Mouse (Mus musculus) midbrain, postnatal 0 days (tissue): ENCODE measurements around the gene Ccr10. TPM values are rescaled to one million over a fixed set of nuclear protein-coding genes. Genes with fewer than 3 reads are reported as not detected.

Experiments
- ATAC-seq: fragments of 200-750 bp; cut with Nextera tagmentation; 2 replicates; pipeline ENCODE4 v1.8.0; 2017; ENCODE audit warnings: moderate number of reproducible peaks, mild to moderate bottlenecking, moderate TSS enrichment, moderate library complexity; ENCODE audit not compliant: low FRiP score
- DNase-seq: peaks from one replicate; pipeline ENCODE4 v3.0.0-alpha.2; 2015; ENCODE audit warnings: low spot score
- H3K27ac ChIP-seq: fragments of 300-500 bp; sonication (generic); 2 replicates; pipeline ENCODE4 v1.5.1; 2014; ENCODE audit warnings: low read depth, mild to moderate bottlenecking, low read length, mixed read lengths
- H3K27me3 ChIP-seq: fragments of 300-500 bp; sonication (generic); 2 replicates; pipeline ENCODE4 v1.6.1; 2014; ENCODE audit warnings: low read length, control low read depth, mixed read lengths; ENCODE audit not compliant: insufficient read depth
- H3K36me3 ChIP-seq: fragments of 300-500 bp; sonication (generic); 2 replicates; pipeline ENCODE4 v1.6.1; 2014; ENCODE audit warnings: low read length, control low read depth, mixed read lengths; ENCODE audit not compliant: insufficient read depth
- H3K4me1 ChIP-seq: fragments of 300-500 bp; sonication (generic); 2 replicates; pipeline ENCODE4 v1.6.1; 2014; ENCODE audit warnings: mild to moderate bottlenecking, control low read depth, antibody characterized with exemption, low read length, mixed read lengths; ENCODE audit not compliant: insufficient read depth
- H3K4me2 ChIP-seq: fragments of 300-500 bp; sonication (generic); 2 replicates; pipeline ENCODE4 v1.6.1; 2014; ENCODE audit warnings: low read depth, mild to moderate bottlenecking, low read length, mixed read lengths; ENCODE audit not compliant: poor library complexity, severe bottlenecking
- H3K4me3 ChIP-seq: fragments of 300-500 bp; sonication (generic); 2 replicates; pipeline ENCODE4 v1.5.1; 2014; ENCODE audit warnings: low read depth, mild to moderate bottlenecking, low read length, moderate library complexity
- H3K9ac ChIP-seq: fragments of 300-500 bp; sonication (generic); replicated peaks from 2 replicates; pipeline ENCODE4 v1.6.1; 2014; ENCODE audit warnings: mild to moderate bottlenecking, low read length, moderate library complexity, mixed read lengths; ENCODE audit not compliant: poor library complexity, severe bottlenecking
- H3K9me3 ChIP-seq: fragments of 300-500 bp; sonication (generic); 2 replicates; pipeline ENCODE4 v1.6.1; 2016; ENCODE audit warnings: low read length, control low read depth
- CTCF ChIP-seq: IDR thresholded peaks from 2 replicates; pipeline ENCODE4 v1.5.1; 2016; ENCODE audit warnings: antibody characterized with exemption, mild to moderate bottlenecking
- WGBS: fragments of 180-500 bp; shearing (Covaris S2); extraction: QIAGEN DNeasy Blood & Tissue Kit; methylation state at CpG from one replicate; pipeline ENCODE4 v1.1.7; 2014; 5-methylcytosine and 5-hydroxymethylcytosine counted together
- polyA plus RNA-seq: library from polyadenylated mRNA; unstranded; fragments of >200 nt; fragmentation: Nextera tagmentation; extraction: Ambion mirVana; gene quantifications from 2 replicates; pipeline ENCODE4 v1.2.1, GENCODE M21; 2015
- total RNA-seq: library from RNA; depleted of rRNA; stranded (reverse); fragments of >200 nt; gene quantifications from 2 replicates; pipeline ENCODE4 v1.2.3, GENCODE M21; 2014

The Ccr10 gene
- total and polyA plus RNA-seq, 2 experiments from 2014 or later: 0.83 to 1.4 TPM

GRCm38 (mm10) chr11:101216936-101217335 lies 41.7 kb upstream of the Ccr10 start:
- WGBS: 90% methylated on average over 5 of the region's 5 CpGs

GRCm38 (mm10) chr11:101211970-101212369 lies 36.7 kb upstream of the Ccr10 start:
- Histone ChIP-seq H3K27ac (no peak overlapping the region), H3K4me1 (no peaks in the 10 kb centered on the region), H3K4me3 (no peak overlapping the region), H3K4me2 (no peak overlapping the region), H3K9ac (no peak overlapping the region), H3K9me3 (no peaks in the 10 kb centered on the region), H3K27me3 (no peaks in the 10 kb centered on the region), H3K36me3 (peaks cover 31% of the 10 kb centered on the region)
- DNase-seq: peak; percentile 89
- no peak for ATAC-seq
- TF ChIP-seq CTCF: peak; percentile 87
- 39% methylated on average over 3 of the region's 3 CpGs for WGBS

More at GRCm38 (mm10) chr11:101216936-101217335, 41.7 kb upstream of the Ccr10 start:
- DNase-seq (no peak), ATAC-seq (no peak)
- Histone ChIP-seq H3K9ac (no peak overlapping the region), H3K36me3 (peaks cover 22% of the 10 kb centered on the region), H3K9me3 (no peaks in the 10 kb centered on the region), H3K27ac (no peak overlapping the region), H3K4me1 (no peaks in the 10 kb centered on the region), H3K4me3 (no peak overlapping the region), H3K4me2 (no peak overlapping the region), H3K27me3 (no peaks in the 10 kb centered on the region)
- TF ChIP-seq CTCF: no peak

GRCm38 (mm10) chr11:101200986-101201385 lies 25.7 kb upstream of the Ccr10 start:
- DNase-seq (peak; percentile 85), ATAC-seq (no peak)
- H3K4me3 ChIP-seq: no peak overlapping the region
- H3K27ac ChIP-seq: 0 out of 2 replicates have a peak overlapping the region, but pooled peaks have one; percentile 18
- no peaks in the 10 kb centered on the region for H3K4me1 ChIP-seq
- H3K36me3 ChIP-seq: peaks cover 59% of the 10 kb centered on the region
- WGBS: 20% methylated on average over 7 of the region's 7 CpGs
- H3K9me3 ChIP-seq: no peaks in the 10 kb centered on the region
- no peaks in the 10 kb centered on the region for H3K27me3 ChIP-seq
- H3K4me2 ChIP-seq: no peak overlapping the region
- H3K9ac ChIP-seq: no peak overlapping the region
- peak; percentile 89 for TF ChIP-seq CTCF

- H3K36me3 ChIP-seq: peaks cover 68% of the 10 kb centered on the region
- H3K9ac ChIP-seq: no peak overlapping the region
- TF ChIP-seq CTCF: no peak
- H3K27ac ChIP-seq: no peak overlapping the region
- H3K9me3 ChIP-seq: no peaks in the 10 kb centered on the region
- no peaks in the 10 kb centered on the region for H3K27me3 ChIP-seq
- H3K4me2 ChIP-seq: no peak overlapping the region
- WGBS: 96% methylated on average over 3 of the region's 3 CpGs
- H3K4me3 ChIP-seq: no peak overlapping the region
- ATAC-seq: no peak
- no peak for DNase-seq
- H3K4me1 ChIP-seq: no peaks in the 10 kb centered on the region
These were observed 24.3 kb upstream of the Ccr10 start for GRCm38 (mm10) chr11:101199555-101199954.

- WGBS: 92% methylated on average over 8 of the region's 8 CpGs
- Histone ChIP-seq H3K27me3 (no peaks in the 10 kb centered on the region), H3K9ac (no peak overlapping the region), H3K36me3 (peaks cover 52% of the 10 kb centered on the region), H3K4me1 (no peaks in the 10 kb centered on the region), H3K27ac (no peak overlapping the region), H3K9me3 (no peaks in the 10 kb centered on the region), H3K4me3 (no peak overlapping the region), H3K4me2 (no peak overlapping the region)
- no peak for DNase-seq
- ATAC-seq: no peak
- no peak for TF ChIP-seq CTCF
These were observed 20.9 kb upstream of the Ccr10 start for GRCm38 (mm10) chr11:101196175-101196574.

GRCm38 (mm10) chr11:101195571-101195970 lies 20.3 kb upstream of the Ccr10 start:
- peaks cover 50% of the 10 kb centered on the region for H3K36me3 ChIP-seq
- WGBS: 89% methylated on average over 8 of the region's 8 CpGs
- no peak for TF ChIP-seq CTCF

More at GRCm38 (mm10) chr11:101195571-101195970, 20.3 kb upstream of the Ccr10 start:
- DNase-seq (no peak), ATAC-seq (no peak)
- Histone ChIP-seq H3K27ac (no peak overlapping the region), H3K4me3 (no peak overlapping the region), H3K9ac (no peak overlapping the region), H3K4me2 (no peak overlapping the region), H3K4me1 (no peaks in the 10 kb centered on the region), H3K27me3 (no peaks in the 10 kb centered on the region), H3K9me3 (no peaks in the 10 kb centered on the region)
